Mouse (Mus musculus): ENCODE data around the gene Atg16l1. TPM values are rescaled to one million over a fixed set of nuclear protein-coding genes. Genes with fewer than 3 reads are reported as not detected.

Gene Atg16l1
- polyA plus RNA-seq, 1 experiment from 2014 or later, result 31.4 TPM

- Histone ChIP-seq H3K36me3 (peaks cover 98% of the 10 kb centered on the region), H3K9me3 (replicated peaks) (no peaks in the 10 kb centered on the region)
- WGBS, result 83% methylated on average over 5 of the region's 5 CpGs
These were observed 23.6 kb downstream of the Atg16l1 start for GRCm38 (mm10) chr1:87779204-87779785.

GRCm38 (mm10) chr1:87785703-87786102 is 30.0 kb downstream of the Atg16l1 start:
- Histone ChIP-seq H3K36me3 (peaks cover 89% of the 10 kb centered on the region), H3K4me3 (replicated peaks) (no peak overlapping the region), H3K27ac (no peak overlapping the region), H3K27me3 (no peaks in the 10 kb centered on the region), H3K9me3 (replicated peaks) (no peaks in the 10 kb centered on the region), H3K4me1 (no peaks in the 10 kb centered on the region), H3K4me2 (no peak overlapping the region), H3K9ac (no peak overlapping the region)
- 85% methylated on average over 8 of the region's 8 CpGs for WGBS
- no peak for ATAC-seq (replicated peaks; ENCODE audit: low FRiP score)

More at GRCm38 (mm10) chr1:87779204-87779785, 23.6 kb downstream of the Atg16l1 start:
- Histone ChIP-seq H3K4me2 (no peak overlapping the region), H3K27me3 (no peaks in the 10 kb centered on the region), H3K4me3 (replicated peaks) (no peak overlapping the region), H3K9ac (no peak overlapping the region), H3K4me1 (no peaks in the 10 kb centered on the region), H3K27ac (no peak overlapping the region)
- ATAC-seq (replicated peaks; ENCODE audit: low FRiP score), result no peak

DNA sequence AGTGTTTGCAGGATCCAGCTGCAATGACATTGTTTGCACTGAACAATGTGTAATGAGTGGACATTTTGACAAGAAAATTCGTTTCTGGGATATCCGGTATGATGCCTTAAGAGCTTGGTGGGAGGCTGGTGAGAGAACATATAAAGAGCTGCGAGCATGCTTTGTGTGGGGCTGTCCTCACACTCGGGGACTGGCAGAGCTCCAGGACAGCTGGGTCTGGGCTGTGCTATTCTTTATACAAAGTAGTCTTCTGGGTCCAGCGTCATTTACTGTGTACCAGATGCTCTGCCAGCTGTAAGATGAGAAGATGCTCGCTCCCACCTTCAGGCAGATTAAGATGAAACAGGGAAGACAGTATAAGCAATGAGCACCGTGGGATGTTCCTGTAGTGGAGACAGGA is 30.6 kb downstream of the Atg16l1 start:
- 72% methylated on average over 7 of the region's 7 CpGs for WGBS
- no peaks in the 10 kb centered on the region for H3K4me1 ChIP-seq
- no peak overlapping the region for H3K4me3 ChIP-seq (replicated peaks)
- H3K4me2 ChIP-seq, result no peak overlapping the region
- H3K27ac ChIP-seq, result no peak overlapping the region
- no peaks in the 10 kb centered on the region for H3K27me3 ChIP-seq
- H3K36me3 ChIP-seq, result peaks cover 89% of the 10 kb centered on the region
- ATAC-seq (replicated peaks; ENCODE audit: low FRiP score), result no peak
- no peak overlapping the region for H3K9ac ChIP-seq
- no peaks in the 10 kb centered on the region for H3K9me3 ChIP-seq (replicated peaks)

DNA sequence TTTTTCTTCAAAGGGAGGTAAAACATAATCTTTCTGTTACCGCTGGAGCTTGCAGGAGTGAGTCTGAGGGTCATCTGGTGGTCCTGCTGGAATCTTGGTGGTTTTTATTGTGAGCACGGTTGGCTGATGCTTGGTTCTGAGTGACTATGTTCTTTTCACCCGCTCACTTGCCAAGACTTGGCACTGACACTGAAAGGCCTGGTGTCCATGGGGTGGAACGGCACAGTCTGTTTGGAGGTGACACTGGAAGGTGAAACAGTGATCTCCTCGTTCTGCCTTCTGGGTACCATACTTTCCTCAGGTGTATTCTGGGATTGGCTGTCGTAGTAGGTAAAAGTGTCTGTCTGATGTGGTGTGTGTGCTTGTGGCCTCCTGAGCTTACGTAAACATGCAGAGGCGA is 34.0 kb downstream of the Atg16l1 start:
- no peak overlapping the region for H3K27ac ChIP-seq
- no peak for ATAC-seq (replicated peaks; ENCODE audit: low FRiP score)
- H3K4me2 ChIP-seq, result no peak overlapping the region
- H3K4me1 ChIP-seq, result peaks cover 4% of the 10 kb centered on the region; the same call in 1 of the 2 replicates
- no peaks in the 10 kb centered on the region for H3K9me3 ChIP-seq (replicated peaks)
- H3K4me3 ChIP-seq (replicated peaks), result no peak overlapping the region
- H3K27me3 ChIP-seq, result no peaks in the 10 kb centered on the region
- WGBS, result 88% methylated on average over 8 of the region's 8 CpGs
- peaks cover 84% of the 10 kb centered on the region for H3K36me3 ChIP-seq
- H3K9ac ChIP-seq, result no peak overlapping the region

GRCm38 (mm10) chr1:87792438-87793137 is 36.9 kb downstream of the Atg16l1 start:
- ATAC-seq (replicated peaks; ENCODE audit: low FRiP score), result no peak
- 48% methylated on average over 4 of the region's 4 CpGs for WGBS
- Histone ChIP-seq H3K9me3 (replicated peaks) (no peaks in the 10 kb centered on the region), H3K4me1 (peaks cover 4% of the 10 kb centered on the region; the same call in 1 of the 2 replicates), H3K4me2 (no peak overlapping the region), H3K27me3 (no peaks in the 10 kb centered on the region), H3K4me3 (replicated peaks) (no peak overlapping the region), H3K36me3 (peaks cover 68% of the 10 kb centered on the region), H3K27ac (no peak overlapping the region), H3K9ac (no peak overlapping the region)

GRCm38 (mm10) chr1:87793138-87793449 is 37.4 kb downstream of the Atg16l1 start:
- H3K4me1 ChIP-seq, result peaks cover 4% of the 10 kb centered on the region; the same call in 1 of the 2 replicates
- H3K27ac ChIP-seq, result no peak overlapping the region
- peaks cover 63% of the 10 kb centered on the region for H3K36me3 ChIP-seq
- no peak overlapping the region for H3K4me2 ChIP-seq
- no peak overlapping the region for H3K9ac ChIP-seq
- WGBS, result 62% methylated on average over 6 of the region's 6 CpGs
- H3K27me3 ChIP-seq, result no peaks in the 10 kb centered on the region
- H3K4me3 ChIP-seq (replicated peaks), result no peak overlapping the region
- no peaks in the 10 kb centered on the region for H3K9me3 ChIP-seq (replicated peaks)
- ATAC-seq (replicated peaks; ENCODE audit: low FRiP score), result peak; percentile 40; the same call in 1 of the 2 replicates

GRCm38 (mm10) chr1:87797702-87798101 is 42.0 kb downstream of the Atg16l1 start:
- H3K27me3 ChIP-seq, result no peaks in the 10 kb centered on the region
- 94% methylated on average over 1 of the region's 1 CpGs for WGBS
- H3K4me2 ChIP-seq, result no peak overlapping the region
- H3K4me3 ChIP-seq (replicated peaks), result no peak overlapping the region
- H3K9me3 ChIP-seq (replicated peaks), result no peaks in the 10 kb centered on the region
- H3K9ac ChIP-seq, result no peak overlapping the region
- H3K36me3 ChIP-seq, result peaks cover 25% of the 10 kb centered on the region
- H3K4me1 ChIP-seq, result peaks cover 4% of the 10 kb centered on the region; the same call in 1 of the 2 replicates
- H3K27ac ChIP-seq, result no peak overlapping the region
- no peak for ATAC-seq (replicated peaks; ENCODE audit: low FRiP score)

- H3K4me2 ChIP-seq, result no peak overlapping the region
- no peaks in the 10 kb centered on the region for H3K4me1 ChIP-seq
- H3K9me3 ChIP-seq (replicated peaks), result no peaks in the 10 kb centered on the region
- H3K36me3 ChIP-seq, result peaks cover 23% of the 10 kb centered on the region
- no peak overlapping the region for H3K9ac ChIP-seq
- no peak overlapping the region for H3K4me3 ChIP-seq (replicated peaks)
- no peaks in the 10 kb centered on the region for H3K27me3 ChIP-seq
- WGBS, result 89% methylated on average over 2 of the region's 2 CpGs
- ATAC-seq (replicated peaks; ENCODE audit: low FRiP score), result no peak
- H3K27ac ChIP-seq, result no peak overlapping the region
These were observed 42.6 kb downstream of the Atg16l1 start for GRCm38 (mm10) chr1:87798306-87798705.

GRCm38 (mm10) chr1:87803576-87803975 is 47.9 kb downstream of the Atg16l1 start, which contains the start of gene Sag:
Gene Sag, plus strand, starts transcription at chr1:87803680.
- Histone ChIP-seq H3K9me3 (replicated peaks) (no peaks in the 10 kb centered on the region), H3K27ac (no peak within 1 kb of the TSS), H3K4me2 (no peak within 1 kb of the TSS), H3K27me3 (no peaks in the 10 kb centered on the region), H3K4me1 (no peaks in the 10 kb centered on the region), H3K9ac (no peak within 1 kb of the TSS), H3K4me3 (replicated peaks) (no peak within 1 kb of the TSS), H3K36me3 (no peaks in the 10 kb centered on the region)
- no peak for ATAC-seq (replicated peaks; ENCODE audit: low FRiP score)
- 54% methylated on average over 6 of the region's 6 CpGs for WGBS

DNA sequence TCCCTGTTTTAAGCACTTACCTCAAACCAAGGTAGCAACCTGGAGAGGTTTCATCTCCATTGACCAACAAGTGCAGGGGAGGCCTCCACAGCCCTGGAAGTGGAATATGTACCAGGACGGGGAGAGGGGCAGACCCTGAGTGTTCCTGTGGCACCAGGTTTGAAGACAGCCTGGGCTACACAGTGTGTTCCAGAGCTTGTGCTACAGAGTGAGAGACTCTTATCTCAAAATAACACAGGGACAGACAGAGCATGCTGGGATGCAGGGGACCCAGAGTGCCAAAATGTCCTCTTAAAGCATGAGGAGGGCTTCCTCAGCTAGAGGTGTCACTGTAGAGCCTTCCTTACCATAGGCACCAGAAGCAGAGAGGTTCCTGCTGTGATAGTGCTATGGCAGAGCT is 52.1 kb downstream of the Atg16l1 start:
- H3K9me3 ChIP-seq (replicated peaks), result no peaks in the 10 kb centered on the region
- H3K27me3 ChIP-seq, result no peaks in the 10 kb centered on the region
- H3K27ac ChIP-seq, result no peak overlapping the region
- H3K4me2 ChIP-seq, result no peak overlapping the region
- H3K9ac ChIP-seq, result no peak overlapping the region
- no peak overlapping the region for H3K4me3 ChIP-seq (replicated peaks)
- H3K36me3 ChIP-seq, result no peaks in the 10 kb centered on the region
- H3K4me1 ChIP-seq, result no peaks in the 10 kb centered on the region
- WGBS, result 87% methylated on average over 1 of the region's 1 CpGs
- ATAC-seq (replicated peaks; ENCODE audit: low FRiP score), result no peak

DNA sequence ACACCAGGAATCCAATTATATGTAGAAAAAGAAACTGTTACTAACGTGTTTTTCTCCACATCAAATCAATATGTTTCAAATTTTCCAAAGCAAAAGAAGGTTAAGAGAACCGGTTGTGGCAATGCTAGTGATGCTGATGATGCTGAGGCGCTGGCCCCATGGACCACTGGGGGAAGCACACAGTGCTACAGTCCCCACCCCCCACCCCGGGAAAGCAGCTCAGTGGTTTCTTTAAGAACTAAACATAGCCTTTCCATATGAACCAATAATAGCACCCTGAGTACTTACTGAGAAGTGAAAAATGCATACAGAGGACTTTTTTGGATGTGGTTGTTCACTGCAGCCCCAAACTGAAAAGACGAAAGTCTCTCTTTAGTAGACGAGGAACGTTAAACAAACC is 55.7 kb downstream of the Atg16l1 start:
- Histone ChIP-seq H3K9me3 (replicated peaks) (no peaks in the 10 kb centered on the region), H3K27me3 (no peaks in the 10 kb centered on the region), H3K4me3 (replicated peaks) (no peak overlapping the region), H3K36me3 (no peaks in the 10 kb centered on the region), H3K9ac (no peak overlapping the region), H3K27ac (no peak overlapping the region), H3K4me2 (no peak overlapping the region), H3K4me1 (no peaks in the 10 kb centered on the region)
- 86% methylated on average over 7 of the region's 7 CpGs for WGBS
- no peak for ATAC-seq (replicated peaks; ENCODE audit: low FRiP score)

- Histone ChIP-seq H3K9ac (no peak overlapping the region), H3K27ac (no peak overlapping the region), H3K4me2 (no peak overlapping the region), H3K27me3 (no peaks in the 10 kb centered on the region), H3K4me1 (no peaks in the 10 kb centered on the region), H3K9me3 (replicated peaks) (no peaks in the 10 kb centered on the region), H3K36me3 (no peaks in the 10 kb centered on the region), H3K4me3 (replicated peaks) (no peak overlapping the region)
- no peak for ATAC-seq (replicated peaks; ENCODE audit: low FRiP score)
- WGBS, result 78% methylated on average over 10 of the region's 10 CpGs
These were observed 56.4 kb downstream of the Atg16l1 start for GRCm38 (mm10) chr1:87812061-87812460.

All from kidney, embryonic 15.5 days (tissue).